32 mouse cellular contexts compared by ENCODE assay signal in the genomic region with DNA sequence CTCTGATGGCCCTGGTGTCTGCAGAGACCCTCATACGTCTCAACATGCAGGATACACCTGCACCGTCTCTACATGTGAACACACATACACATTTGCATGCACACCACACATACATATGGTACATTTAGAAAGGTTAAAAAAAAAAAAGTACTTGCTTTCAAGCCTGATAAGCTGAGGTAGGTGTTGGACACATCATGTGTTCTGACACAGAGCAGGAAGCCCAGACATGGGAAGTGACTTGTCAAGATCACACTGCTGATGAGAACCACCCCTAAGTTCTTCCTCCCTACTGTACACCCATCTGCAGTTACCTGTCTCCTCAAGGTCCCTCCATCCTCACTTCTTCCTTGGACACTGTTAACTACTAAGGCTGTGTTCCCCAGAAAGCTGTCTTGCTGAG. TPM values are rescaled to one million over a fixed set of nuclear protein-coding genes. Genes with fewer than 3 reads are reported as not detected.
DNase-seq lines count a peak whose midpoint lies in the region; ATAC-seq and TF ChIP-seq lines count a peak whose summit lies in the region.
"Had no signal": no experiment of that assay in that cellular context is flagged by ENCODE, and none has a peak within 500 bp of the region (broad histone marks: within the 10 kb centered on the region; RNA-seq: fewer than 3 reads in every experiment).

No protein-coding gene starts in this region.

- TF ChIP-seq POLR2A in limb, embryonic 14.5 days (IDR thresholded peaks at IDR 0.05; ENCODE audit: borderline replicate concordance, extremely low read depth, insufficient read depth, insufficient read length): no peak

- H3K4me2 ChIP-seq in limb, embryonic 14.5 days (replicated peaks; ENCODE audit: low read depth, low read length, severe bottlenecking): no peak overlapping the region
- H3K4me2 ChIP-seq in liver, embryonic 14.5 days (ENCODE audit: low read depth): no peak overlapping the region
- H3K4me2 ChIP-seq in liver, embryonic 16.5 days (ENCODE audit: low read depth, low read length): no peak overlapping the region
- H3K4me2 ChIP-seq: forebrain, embryonic 13.5 days; heart, embryonic 12.5 days; heart, embryonic 15.5 days; hindbrain, embryonic 13.5 days had no signal

- intact Hi-C loops in gastrocnemius, postnatal 14 days (cut with DNase I; ENCODE audit: low total_unique reads): loop anchor here (10.0 kb wide), 1 partner anchor 179 kb away; no protein-coding TSS in a partner anchor

- no peak for TF ChIP-seq EP300 in liver, embryonic 14.5 days (IDR thresholded peaks at IDR 0.05; ENCODE audit: low read depth)

- 94% methylated on average over 2 of the region's 2 CpGs for WGBS in limb, embryonic 14.5 days
- WGBS in limb, embryonic 10.5 days: 96% methylated on average over 2 of the region's 2 CpGs
- WGBS in liver, embryonic 14.5 days (ENCODE audit: insufficient replicate concordance): 72% methylated on average over 2 of the region's 2 CpGs
- 75% methylated on average over 2 of the region's 2 CpGs for WGBS in liver, embryonic 16.5 days (ENCODE audit: insufficient replicate concordance)

- H3K9ac ChIP-seq in limb, embryonic 14.5 days (ENCODE audit: low read depth, low read length, severe bottlenecking): no peak overlapping the region
- H3K9ac ChIP-seq in liver, embryonic 14.5 days (replicated peaks): no peak overlapping the region
- no peak overlapping the region for H3K9ac ChIP-seq in liver, embryonic 16.5 days (ENCODE audit: low read depth, low read length)
- H3K9ac ChIP-seq: forebrain, embryonic 13.5 days; heart, embryonic 12.5 days; heart, embryonic 15.5 days; hindbrain, embryonic 13.5 days had no signal

- no peak for TF ChIP-seq CTCF in liver, embryonic 14.5 days (IDR thresholded peaks at IDR 0.05; ENCODE audit: low read depth)

- no peaks in the 10 kb centered on the region for H3K4me1 ChIP-seq in limb, embryonic 14.5 days (ENCODE audit: control insufficient read depth, insufficient read depth, low read length)
- H3K4me1 ChIP-seq in limb, embryonic 10.5 days: no peaks in the 10 kb centered on the region
- H3K4me1 ChIP-seq in liver, embryonic 14.5 days (replicated peaks; ENCODE audit: control insufficient read depth in 2 of 2, insufficient read depth in 2 of 2, low read length in 1 of 2): peaks cover 24 to 37% of the 10 kb centered on the region in 2 experiments
- peaks cover 51% of the 10 kb centered on the region for H3K4me1 ChIP-seq in liver, embryonic 16.5 days (ENCODE audit: control insufficient read depth, low read depth, low read length)
- H3K4me1 ChIP-seq: forebrain, embryonic 10.5 days; forebrain, embryonic 13.5 days; heart, embryonic 12.5 days; heart, embryonic 15.5 days; hindbrain, embryonic 10.5 days; hindbrain, embryonic 13.5 days had no signal

- no peaks in the 10 kb centered on the region for H3K27me3 ChIP-seq in limb, embryonic 14.5 days (ENCODE audit: control insufficient read depth, insufficient read depth, low read length)
- H3K27me3 ChIP-seq in limb, embryonic 10.5 days (ENCODE audit: low read depth, poor library complexity, severe bottlenecking): no peaks in the 10 kb centered on the region
- no peaks in the 10 kb centered on the region for H3K27me3 ChIP-seq in liver, embryonic 14.5 days (ENCODE audit: control insufficient read depth, insufficient read depth, low read length)
- no peaks in the 10 kb centered on the region for H3K27me3 ChIP-seq in liver, embryonic 16.5 days (ENCODE audit: control insufficient read depth, insufficient read depth, low read depth, low read length)
- H3K27me3 ChIP-seq: forebrain, embryonic 13.5 days; heart, embryonic 12.5 days; heart, embryonic 15.5 days; hindbrain, embryonic 13.5 days had no signal

- DNase-seq in limb, embryonic 14.5 days (ENCODE audit: low spot score): no peak
- DNase-seq in limb, embryonic 10.5 days (ENCODE audit: low spot score): no peak
- DNase-seq in liver, embryonic 14.5 days (ENCODE audit: low read depth in 3 of 3, low spot score in 3 of 3): no peak
- DNase-seq in liver: no peak
- DNase-seq in gastrocnemius, postnatal 14 days: no peak
- DNase-seq in T-cell, adult 2 months (ENCODE audit: low spot score): no peak
- no peak for DNase-seq in embryo, embryonic 10 days (ENCODE audit: low spot score)
- DNase-seq: adrenal gland, postnatal 14 days; B cell, adult 2 months; cerebellum, adult 11-12 months; cerebellum, adult 8-10 months; cerebellum, postnatal 10 days; cerebellum, postnatal 36 days; gastrocnemius, postnatal 10 days; heart, adult 11 months; heart, postnatal 10 days; heart, postnatal 36 days had no signal

- ATAC-seq in limb, embryonic 14.5 days (ENCODE audit: low FRiP score, low read depth): peak; percentile 10; the same call in 1 of the 2 replicates
- ATAC-seq in liver, embryonic 14.5 days (ENCODE audit: insufficient read depth): no peak
- no peak for ATAC-seq in liver, embryonic 16.5 days (ENCODE audit: low read depth)
- ATAC-seq: forebrain, embryonic 13.5 days; forebrain, embryonic 16.5 days; hindbrain, embryonic 16.5 days had no signal

- no peaks in the 10 kb centered on the region for H3K9me3 ChIP-seq in limb, embryonic 14.5 days (ENCODE audit: control insufficient read depth, low read length)
- H3K9me3 ChIP-seq in limb, embryonic 10.5 days (replicated peaks): no peaks in the 10 kb centered on the region
- no peaks in the 10 kb centered on the region for H3K9me3 ChIP-seq in liver, embryonic 14.5 days (ENCODE audit: control insufficient read depth, low read length)
- H3K9me3 ChIP-seq in liver, embryonic 16.5 days (replicated peaks; ENCODE audit: control insufficient read depth, low read length): no peaks in the 10 kb centered on the region
- H3K9me3 ChIP-seq: forebrain, embryonic 10.5 days; forebrain, embryonic 13.5 days; heart, embryonic 12.5 days; heart, embryonic 15.5 days; hindbrain, embryonic 10.5 days; hindbrain, embryonic 13.5 days had no signal

- peaks cover 29% of the 10 kb centered on the region for H3K36me3 ChIP-seq in limb, embryonic 14.5 days (ENCODE audit: control insufficient read depth, insufficient read depth, low read length)
- H3K36me3 ChIP-seq in limb, embryonic 10.5 days: peaks cover 31% of the 10 kb centered on the region
- H3K36me3 ChIP-seq in liver, embryonic 14.5 days (replicated peaks; ENCODE audit: control insufficient read depth, insufficient read depth, low read depth): peaks cover 13% of the 10 kb centered on the region
- H3K36me3 ChIP-seq in liver, embryonic 16.5 days (ENCODE audit: control insufficient read depth, insufficient read depth): peaks cover 6% of the 10 kb centered on the region; the same call in 1 of the 2 replicates

- no peak overlapping the region for H3K27ac ChIP-seq in limb, embryonic 14.5 days (replicated peaks; ENCODE audit: low read depth, low read length)
- no peak overlapping the region for H3K27ac ChIP-seq in limb, embryonic 10.5 days
- peak overlapping the region; percentile 34; the same call in 1 of the 2 replicates for H3K27ac ChIP-seq in liver, embryonic 14.5 days
- H3K27ac ChIP-seq in liver, embryonic 16.5 days (ENCODE audit: low read length): peak overlapping the region; percentile 41
- H3K27ac ChIP-seq: forebrain, embryonic 10.5 days; forebrain, embryonic 13.5 days; heart, embryonic 15.5 days; hindbrain, embryonic 10.5 days; hindbrain, embryonic 13.5 days had no signal

- H3K4me3 ChIP-seq in limb, embryonic 14.5 days (replicated peaks; ENCODE audit: low read length): no peak overlapping the region
- no peak overlapping the region for H3K4me3 ChIP-seq in limb, embryonic 10.5 days
- no peak overlapping the region for H3K4me3 ChIP-seq in liver, embryonic 14.5 days (ENCODE audit: insufficient read depth in 1 of 2, low read depth in 2 of 2, low read length in 2 of 2)
- no peak overlapping the region for H3K4me3 ChIP-seq in liver, embryonic 16.5 days (ENCODE audit: low read depth, low read length)
- H3K4me3 ChIP-seq: forebrain, embryonic 10.5 days; forebrain, embryonic 13.5 days; heart, embryonic 12.5 days; heart, embryonic 15.5 days; hindbrain, embryonic 10.5 days; hindbrain, embryonic 13.5 days had no signal

RNA-seq across cellular contexts. Expression of gene Tmem86b, which starts 5.3 kb away (rescaled TPM):
- 17.2 and 23.1 TPM in 2 replicates for polyA plus RNA-seq in limb, embryonic 14.5 days (2012; rRNA removed)
- polyA plus RNA-seq in limb, embryonic 14.5 days (2014; fragmentation: Nextera tagmentation; extraction: Ambion mirVana): 1.4 and 2.3 TPM in 2 replicates
- 1.7 and 2.1 TPM in 2 replicates for polyA plus RNA-seq in limb, embryonic 10.5 days (2016; fragmentation: Nextera tagmentation; extraction: Ambion mirVana)
- polyA plus RNA-seq in liver, embryonic 14.5 days (2012; rRNA removed): 36.4 and 51.0 TPM in 2 replicates
- polyA plus RNA-seq in liver, embryonic 14.5 days (2014; fragmentation: Nextera tagmentation; extraction: Ambion mirVana): 30.5 and 32.9 TPM in 2 replicates
- polyA plus RNA-seq in liver, embryonic 16.5 days (2015; fragmentation: Nextera tagmentation; extraction: Ambion mirVana): 38.2 and 39.0 TPM in 2 replicates
- 1 to 10 TPM; 2.1 to 3.1 TPM for total RNA-seq in gastrocnemius, postnatal 14 days (2021)

RNA-seq across cellular contexts. Expression of gene Ptprh, which starts 22.1 kb away (rescaled TPM):
- 0.03 and 0.26 TPM in 2 replicates for polyA plus RNA-seq in limb, embryonic 14.5 days (2012; rRNA removed)
- polyA plus RNA-seq in limb, embryonic 14.5 days (2014; fragmentation: Nextera tagmentation; extraction: Ambion mirVana): not detected in 2 replicates
- not detected in 2 replicates for polyA plus RNA-seq in limb, embryonic 10.5 days (2016; fragmentation: Nextera tagmentation; extraction: Ambion mirVana)
- polyA plus RNA-seq in liver, embryonic 14.5 days (2012; rRNA removed): not detected in 2 replicates
- not detected in 2 replicates for polyA plus RNA-seq in liver, embryonic 14.5 days (2014; fragmentation: Nextera tagmentation; extraction: Ambion mirVana)
- polyA plus RNA-seq in liver, embryonic 16.5 days (2015; fragmentation: Nextera tagmentation; extraction: Ambion mirVana): 0.02 TPM in 1 of 2 replicates, not detected in the other
- not detected for total RNA-seq in gastrocnemius, postnatal 14 days (2021)
- total RNA-seq: adrenal gland, adult 18-20 months; adrenal gland, postnatal 14 days; gastrocnemius, adult 18-20 months; gastrocnemius, postnatal 10 days; gastrocnemius, postnatal 4 days; heart, adult 8-10 months; heart, postnatal 10 days; heart, postnatal 36 days had no signal
- polyA plus RNA-seq: embryonic facial prominence, embryonic 11.5 days; embryonic facial prominence, embryonic 14.5 days; heart, embryonic 12.5 days; heart, embryonic 15.5 days; hindbrain, embryonic 10.5 days had no signal

RNA-seq across cellular contexts. Expression of gene Ppp6r1, which starts 32.9 kb away (rescaled TPM):
- polyA plus RNA-seq in limb, embryonic 14.5 days (2012; rRNA removed): 86.9 and 112 TPM in 2 replicates
- 7.9 and 8.7 TPM in 2 replicates for polyA plus RNA-seq in limb, embryonic 14.5 days (2014; fragmentation: Nextera tagmentation; extraction: Ambion mirVana)
- polyA plus RNA-seq in limb, embryonic 10.5 days (2016; fragmentation: Nextera tagmentation; extraction: Ambion mirVana): 10.6 and 11.4 TPM in 2 replicates
- 30.8 and 33.6 TPM in 2 replicates for polyA plus RNA-seq in liver, embryonic 14.5 days (2012; rRNA removed)
- 4.3 and 5.1 TPM in 2 replicates for polyA plus RNA-seq in liver, embryonic 14.5 days (2014; fragmentation: Nextera tagmentation; extraction: Ambion mirVana)
- polyA plus RNA-seq in liver, embryonic 16.5 days (2015; fragmentation: Nextera tagmentation; extraction: Ambion mirVana): 2.4 and 3.4 TPM in 2 replicates
- total RNA-seq in gastrocnemius, postnatal 14 days (2021): 10 to 100 TPM; 44.2 to 45.0 TPM

RNA-seq across cellular contexts. Expression of gene Hspbp1, which starts 58.9 kb away (rescaled TPM):
- 55.6 and 72.9 TPM in 2 replicates for polyA plus RNA-seq in limb, embryonic 14.5 days (2012; rRNA removed)
- polyA plus RNA-seq in limb, embryonic 14.5 days (2014; fragmentation: Nextera tagmentation; extraction: Ambion mirVana): 77.5 and 82.5 TPM in 2 replicates
- polyA plus RNA-seq in limb, embryonic 10.5 days (2016; fragmentation: Nextera tagmentation; extraction: Ambion mirVana): 123 and 130 TPM in 2 replicates
- 28.2 and 38.5 TPM in 2 replicates for polyA plus RNA-seq in liver, embryonic 14.5 days (2012; rRNA removed)
- 56.7 and 60.6 TPM in 2 replicates for polyA plus RNA-seq in liver, embryonic 14.5 days (2014; fragmentation: Nextera tagmentation; extraction: Ambion mirVana)
- 46.8 and 49.1 TPM in 2 replicates for polyA plus RNA-seq in liver, embryonic 16.5 days (2015; fragmentation: Nextera tagmentation; extraction: Ambion mirVana)
- 10 to 100 TPM; 19.7 to 20.3 TPM for total RNA-seq in gastrocnemius, postnatal 14 days (2021)

Comparison
In these comparisons a context has a peak if more than half of its experiments do, and no peak if none do; other contexts are left out.
1. H3K27ac ChIP-seq: peak in liver, embryonic 14.5 days (single experiment) and liver, embryonic 16.5 days (single experiment); none in limb, embryonic 14.5 days (single experiment) and limb, embryonic 10.5 days (single experiment).